Mouse (Mus musculus) midbrain, embryonic 15.5 days (tissue): ENCODE results near the gene Rps2. TPM values are rescaled to one million over a fixed set of nuclear protein-coding genes. Genes with fewer than 3 reads are reported as not detected.
A peak's percentile ranks its signal among the peaks of the same experiment; 100 is the strongest.

Source experiments
- ATAC-seq: fragments of 200-750 bp; cut with Nextera tagmentation; replicated peaks from 2 replicates; pipeline ENCODE4 v1.8.0; 2017; ENCODE audit warnings: moderate TSS enrichment
- H3K27ac ChIP-seq: fragments of 300-500 bp; sonication (generic); 2 replicates; pipeline ENCODE4 v1.5.1; 2015; ENCODE audit warnings: mild to moderate bottlenecking, inconsistent platforms
- H3K27me3 ChIP-seq: fragments of 300-500 bp; sonication (generic); replicated peaks from 2 replicates; pipeline ENCODE4 v1.6.1; 2015; ENCODE audit warnings: inconsistent platforms
- H3K36me3 ChIP-seq: fragments of 300-500 bp; sonication (generic); replicated peaks from 2 replicates; pipeline ENCODE4 v1.6.1; 2015; ENCODE audit warnings: inconsistent platforms
- H3K4me1 ChIP-seq: fragments of 300-500 bp; sonication (generic); 2 replicates; pipeline ENCODE4 v1.6.1; 2015; ENCODE audit warnings: inconsistent platforms
- H3K4me2 ChIP-seq: fragments of 300-500 bp; sonication (generic); 2 replicates; pipeline ENCODE4 v1.6.1; 2015; ENCODE audit warnings: inconsistent platforms, mild to moderate bottlenecking, moderate library complexity
- H3K4me3 ChIP-seq: fragments of 300-500 bp; sonication (generic); 2 replicates; pipeline ENCODE4 v1.5.1; 2015; ENCODE audit warnings: mild to moderate bottlenecking, inconsistent platforms
- H3K9ac ChIP-seq: fragments of 300-500 bp; sonication (generic); 2 replicates; pipeline ENCODE4 v1.6.1; 2015; ENCODE audit warnings: mild to moderate bottlenecking, inconsistent platforms
- H3K9me3 ChIP-seq: fragments of 300-500 bp; sonication (generic); 2 replicates; pipeline ENCODE4 v1.6.1; 2016; ENCODE audit warnings: inconsistent platforms
- WGBS: fragments of 180-500 bp; shearing (Covaris S2); methylation state at CpG from one replicate; pipeline ENCODE4 v1.1.7; 2015; ENCODE audit warnings: mixed read lengths; 5-methylcytosine and 5-hydroxymethylcytosine counted together
- polyA plus RNA-seq: library from polyadenylated mRNA; unstranded; fragments of >200 nt; fragmentation: Nextera tagmentation; extraction: Ambion mirVana; gene quantifications from 2 replicates; pipeline ENCODE4 v1.2.1, GENCODE M21; 2015

The Rps2 gene
- polyA plus RNA-seq, 1 experiment from 2014 or later, result 706 TPM

GRCm38 (mm10) chr17:24737135-24737810, 19.4 kb downstream of the Rps2 start:
- Histone ChIP-seq H3K4me3 (peak overlapping the region; percentile 49), H3K4me1 (peaks cover 18% of the 10 kb centered on the region), H3K36me3 (no peaks in the 10 kb centered on the region), H3K9ac (no peak overlapping the region), H3K27ac (no peak overlapping the region), H3K9me3 (no peaks in the 10 kb centered on the region), H3K4me2 (peak overlapping the region; percentile 82), H3K27me3 (no peaks in the 10 kb centered on the region)
- ATAC-seq, result no peak
- 27% methylated on average over 8 of the region's 8 CpGs for WGBS

GRCm38 (mm10) chr17:24738238-24738637, 20.3 kb downstream of the Rps2 start:
- H3K27ac ChIP-seq, result no peak overlapping the region
- no peaks in the 10 kb centered on the region for H3K9me3 ChIP-seq
- 90% methylated on average over 4 of the region's 4 CpGs for WGBS
- H3K9ac ChIP-seq, result no peak overlapping the region
- no peak overlapping the region for H3K4me2 ChIP-seq
- H3K4me1 ChIP-seq, result peaks cover 18% of the 10 kb centered on the region
- no peak overlapping the region for H3K4me3 ChIP-seq
- no peak for ATAC-seq
- H3K27me3 ChIP-seq, result no peaks in the 10 kb centered on the region
- no peaks in the 10 kb centered on the region for H3K36me3 ChIP-seq

DNA sequence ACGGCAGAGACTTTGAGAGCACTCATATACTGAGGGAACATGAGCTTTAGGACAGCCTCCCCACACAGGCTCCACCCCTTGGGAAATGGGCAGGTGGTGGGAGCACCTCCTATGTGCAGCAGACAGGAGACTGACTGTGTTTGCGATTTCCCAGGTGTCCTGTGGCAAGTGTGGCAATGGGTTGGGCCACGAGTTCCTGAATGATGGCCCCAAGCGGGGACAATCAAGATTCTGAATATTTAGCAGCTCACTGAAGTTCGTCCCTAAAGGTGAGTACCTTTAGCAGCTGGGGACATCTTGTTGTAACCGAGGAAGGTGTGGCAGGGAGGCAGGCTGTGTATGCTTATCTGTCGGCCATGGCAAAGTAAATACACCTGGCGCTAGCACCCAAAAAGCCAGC, 22.0 kb downstream of the Rps2 start:
- ATAC-seq, result no peak
- peaks cover 18% of the 10 kb centered on the region for H3K4me1 ChIP-seq
- no peaks in the 10 kb centered on the region for H3K27me3 ChIP-seq
- no peak overlapping the region for H3K27ac ChIP-seq
- H3K36me3 ChIP-seq, result no peaks in the 10 kb centered on the region
- no peaks in the 10 kb centered on the region for H3K9me3 ChIP-seq
- H3K4me3 ChIP-seq, result no peak overlapping the region
- no peak overlapping the region for H3K9ac ChIP-seq
- H3K4me2 ChIP-seq, result no peak overlapping the region
- 83% methylated on average over 8 of the region's 8 CpGs for WGBS

DNA sequence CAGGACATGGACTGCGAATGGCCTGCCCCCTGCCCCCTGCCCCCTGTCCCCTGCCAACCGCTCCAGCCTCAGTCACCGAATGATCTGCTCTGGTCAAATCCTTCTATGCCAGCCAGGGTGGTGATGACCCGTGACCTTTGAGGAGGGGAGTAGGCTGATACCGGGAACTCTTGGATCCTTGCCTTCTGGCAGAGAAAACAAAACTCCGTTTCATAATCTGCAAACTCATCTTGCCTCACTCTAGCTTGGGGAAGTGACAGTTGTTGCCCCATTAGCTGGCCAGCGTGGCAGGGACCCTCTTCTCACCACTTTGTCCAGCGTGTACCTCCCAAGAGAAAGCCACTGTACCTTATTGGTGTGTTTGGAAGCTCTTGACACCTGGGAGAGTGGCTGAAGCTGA, 24.4 kb downstream of the Rps2 start:
- 84% methylated on average over 8 of the region's 8 CpGs for WGBS
- Histone ChIP-seq H3K27me3 (no peaks in the 10 kb centered on the region), H3K4me3 (no peak overlapping the region), H3K4me1 (peaks cover 4% of the 10 kb centered on the region; the same call in 1 of the 2 replicates), H3K36me3 (no peaks in the 10 kb centered on the region), H3K27ac (no peak overlapping the region), H3K9me3 (no peaks in the 10 kb centered on the region), H3K4me2 (no peak overlapping the region), H3K9ac (no peak overlapping the region)
- ATAC-seq, result no peak

- H3K27ac ChIP-seq, result no peak overlapping the region
- H3K9ac ChIP-seq, result no peak overlapping the region
- no peaks in the 10 kb centered on the region for H3K36me3 ChIP-seq
- WGBS, result 76% methylated on average over 5 of the region's 5 CpGs
- H3K4me3 ChIP-seq, result no peak overlapping the region
- no peaks in the 10 kb centered on the region for H3K4me1 ChIP-seq
- peaks cover 3% of the 10 kb centered on the region for H3K27me3 ChIP-seq
- no peak for ATAC-seq
- H3K9me3 ChIP-seq, result no peaks in the 10 kb centered on the region
- no peak overlapping the region for H3K4me2 ChIP-seq
These were observed 26.0 kb downstream of the Rps2 start for GRCm38 (mm10) chr17:24743896-24744295.

- 68% methylated on average over 3 of the region's 3 CpGs for WGBS
- Histone ChIP-seq H3K4me3 (no peak overlapping the region), H3K4me1 (no peaks in the 10 kb centered on the region), H3K9me3 (no peaks in the 10 kb centered on the region), H3K27ac (no peak overlapping the region), H3K36me3 (no peaks in the 10 kb centered on the region), H3K27me3 (peaks cover 3% of the 10 kb centered on the region), H3K4me2 (no peak overlapping the region), H3K9ac (no peak overlapping the region)
- no peak for ATAC-seq
These were observed 26.5 kb downstream of the Rps2 start for GRCm38 (mm10) chr17:24744381-24744780.

DNA sequence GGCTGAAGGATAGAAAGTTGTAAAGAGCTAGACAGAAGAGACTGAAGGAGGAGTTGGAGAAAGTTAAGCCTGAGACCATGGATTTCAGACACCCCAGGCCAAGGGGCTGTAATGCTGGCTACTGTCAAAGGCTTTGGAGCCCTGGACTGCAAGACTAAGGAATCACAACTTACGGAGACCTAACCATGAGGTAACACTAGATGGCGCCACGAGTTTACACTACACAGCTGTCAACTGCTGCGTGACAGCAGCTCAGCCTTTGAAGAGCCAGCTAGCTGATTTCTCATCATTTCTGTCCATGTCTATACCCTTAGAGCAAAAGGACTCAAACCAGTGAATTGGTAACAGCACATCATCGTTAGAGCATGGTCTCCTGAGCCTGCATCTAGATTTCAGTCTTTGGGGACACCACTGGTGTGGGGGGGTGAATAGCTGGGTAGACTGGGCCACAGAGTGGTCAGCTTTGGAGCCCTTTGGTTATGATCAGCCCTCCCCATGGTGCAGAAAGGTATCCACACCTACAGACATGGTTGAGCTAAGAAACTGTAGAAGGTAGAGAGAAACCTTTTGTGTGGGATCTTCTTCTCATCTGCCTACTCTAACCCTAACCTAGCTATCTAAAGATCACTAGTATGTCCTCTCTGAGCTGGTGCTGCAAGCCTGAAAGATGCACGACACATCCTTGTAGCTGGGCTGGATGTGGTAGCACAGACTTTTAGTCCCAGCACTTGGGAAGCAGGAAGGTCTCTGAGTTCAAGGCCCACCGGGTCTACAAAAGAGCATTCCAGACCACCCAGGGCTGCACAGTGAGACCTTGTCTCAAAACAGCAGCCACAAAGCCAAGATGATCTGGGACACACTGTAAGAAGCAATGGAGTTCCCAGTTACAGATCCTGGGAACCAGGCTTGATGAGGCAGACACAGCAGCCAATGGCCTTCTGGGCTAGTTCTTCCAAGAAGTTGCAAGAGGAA, 27.9 kb downstream of the Rps2 start:
- Histone ChIP-seq H3K4me3 (no peak overlapping the region), H3K27ac (no peak overlapping the region), H3K9me3 (no peaks in the 10 kb centered on the region), H3K4me2 (no peak overlapping the region), H3K27me3 (peaks cover 15% of the 10 kb centered on the region), H3K36me3 (no peaks in the 10 kb centered on the region), H3K9ac (no peak overlapping the region), H3K4me1 (no peaks in the 10 kb centered on the region)
- ATAC-seq, result peak; percentile 79
- 19% methylated on average over 7 of the region's 7 CpGs for WGBS

DNA sequence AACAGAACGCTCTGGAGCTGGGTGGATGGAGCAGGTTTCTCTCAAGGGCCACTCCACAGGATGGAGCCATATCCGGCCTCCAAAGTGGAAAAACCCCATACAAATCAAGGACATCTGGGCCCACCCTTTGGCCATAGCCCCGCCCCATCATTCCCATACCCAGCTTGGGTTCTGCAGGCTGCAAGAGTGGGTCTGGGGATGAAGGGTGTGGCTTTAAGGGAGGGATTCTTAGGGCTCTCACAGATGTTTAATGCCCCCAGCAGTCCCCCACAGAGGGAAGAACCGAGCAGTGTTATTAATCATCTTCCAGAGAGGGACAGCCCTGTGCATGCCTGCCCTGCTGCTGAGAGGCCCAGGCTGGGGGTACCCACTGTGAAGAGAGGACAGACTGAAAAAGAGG, 29.1 kb downstream of the Rps2 start:
- H3K27ac ChIP-seq, result no peak overlapping the region
- H3K9ac ChIP-seq, result no peak overlapping the region
- H3K4me3 ChIP-seq, result no peak overlapping the region
- WGBS, result 47% methylated on average over 4 of the region's 4 CpGs
- peaks cover 25% of the 10 kb centered on the region for H3K27me3 ChIP-seq
- no peak for ATAC-seq
- H3K4me1 ChIP-seq, result no peaks in the 10 kb centered on the region
- H3K9me3 ChIP-seq, result no peaks in the 10 kb centered on the region
- no peak overlapping the region for H3K4me2 ChIP-seq
- H3K36me3 ChIP-seq, result no peaks in the 10 kb centered on the region

DNA sequence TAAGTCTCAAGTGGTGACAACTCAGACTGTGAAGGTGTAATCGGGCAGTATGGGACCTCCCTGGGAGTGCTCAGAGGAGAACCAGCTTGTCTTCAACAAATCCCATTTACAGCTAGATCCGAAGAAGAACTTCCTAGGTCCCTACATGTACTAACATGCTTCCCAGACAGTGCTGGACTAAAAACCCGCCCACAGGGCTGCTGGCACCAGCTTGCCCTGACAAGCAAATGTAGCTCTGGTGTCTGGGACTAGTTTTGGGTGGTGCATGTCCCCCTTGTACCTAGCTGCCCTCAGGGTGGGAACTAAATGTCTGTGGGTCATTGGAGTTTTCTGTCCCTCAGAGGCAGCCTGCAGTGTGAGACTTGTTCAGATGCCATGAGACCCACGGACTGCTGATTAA, 33.6 kb downstream of the Rps2 start:
- Histone ChIP-seq H3K36me3 (no peaks in the 10 kb centered on the region), H3K9ac (no peak overlapping the region), H3K4me2 (no peak overlapping the region), H3K27me3 (peaks cover 69% of the 10 kb centered on the region), H3K27ac (no peak overlapping the region), H3K4me1 (peaks cover 13% of the 10 kb centered on the region), H3K4me3 (no peak overlapping the region), H3K9me3 (no peaks in the 10 kb centered on the region)
- no peak for ATAC-seq
- WGBS, result 27% methylated on average over 4 of the region's 4 CpGs

- no peaks in the 10 kb centered on the region for H3K36me3 ChIP-seq
- peaks cover 13% of the 10 kb centered on the region for H3K4me1 ChIP-seq
- H3K4me3 ChIP-seq, result peak within 1 kb of the TSS; percentile 39
- H3K27ac ChIP-seq, result no peak within 1 kb of the TSS
- 0 out of 2 replicates have a peak, but pooled peaks have one; percentile 27 for ATAC-seq
- peak within 1 kb of the TSS; percentile 78 for H3K4me2 ChIP-seq
- H3K9ac ChIP-seq, result 0 out of 2 replicates have a peak within 1 kb of the TSS, but pooled peaks have one; percentile 6
- WGBS, result under 1% methylated on average over 70 of the region's 82 CpGs
- no peaks in the 10 kb centered on the region for H3K9me3 ChIP-seq
- peaks cover 69% of the 10 kb centered on the region for H3K27me3 ChIP-seq
These were observed 34.8 kb downstream of the Rps2 start, which contains the start of gene Hs3st6 for GRCm38 (mm10) chr17:24752415-24753394. Gene Hs3st6, plus strand, starts transcription at chr17:24752988.

DNA sequence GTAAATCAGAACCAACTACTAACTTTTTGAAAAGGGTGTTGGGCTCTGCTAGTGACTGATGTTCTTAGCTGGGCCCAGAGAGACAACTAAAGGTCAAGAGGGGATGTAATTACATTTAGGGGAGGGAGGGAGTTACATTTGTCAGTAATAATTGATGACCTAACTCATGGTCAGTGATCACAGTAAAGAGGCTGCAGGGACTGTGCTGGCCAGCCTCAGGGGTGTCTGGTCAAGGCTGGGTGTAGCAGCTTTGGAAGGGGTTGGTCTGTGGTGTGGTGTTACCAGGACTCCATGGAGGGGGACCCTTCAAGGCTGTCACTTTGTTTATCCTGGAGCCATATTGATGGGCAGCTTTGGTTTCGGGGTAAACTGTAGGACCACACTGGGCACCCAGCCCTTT, 39.5 kb downstream of the Rps2 start:
- H3K4me3 ChIP-seq, result no peak overlapping the region
- H3K27me3 ChIP-seq, result peaks cover 40% of the 10 kb centered on the region
- H3K36me3 ChIP-seq, result no peaks in the 10 kb centered on the region
- H3K9me3 ChIP-seq, result no peaks in the 10 kb centered on the region
- H3K4me1 ChIP-seq, result peaks cover 10% of the 10 kb centered on the region
- no peak for ATAC-seq
- no peak overlapping the region for H3K4me2 ChIP-seq
- no peak overlapping the region for H3K27ac ChIP-seq
- no peak overlapping the region for H3K9ac ChIP-seq
- 94% methylated on average over 1 of the region's 1 CpGs for WGBS
